Mouse (Mus musculus) stomach, embryonic 14.5 days (tissue): ENCODE data around the gene Zkscan5. TPM values are rescaled to one million over a fixed set of nuclear protein-coding genes. Genes with fewer than 3 reads are reported as not detected.
A peak's percentile ranks its signal among the peaks of the same experiment; 100 is the strongest.

Experiments
- ATAC-seq: fragments of 200-750 bp; cut with Nextera tagmentation; 2 replicates; pipeline ENCODE4 v1.8.0; 2017; ENCODE audit warnings: low read depth, moderate TSS enrichment; ENCODE audit not compliant: insufficient number of reproducible peaks, insufficient read depth, low FRiP score
- H3K27ac ChIP-seq: fragments of 300-500 bp; sonication (generic); 2 replicates; pipeline ENCODE4 v1.5.1; 2014; ENCODE audit warnings: mild to moderate bottlenecking, low read length, moderate library complexity, mixed read lengths
- H3K27me3 ChIP-seq: fragments of 300-500 bp; sonication (generic); 2 replicates; pipeline ENCODE4 v1.6.1; 2014; ENCODE audit warnings: low read length, control low read depth, mixed read lengths; ENCODE audit not compliant: control insufficient read depth, insufficient read depth
- H3K36me3 ChIP-seq: fragments of 300-500 bp; sonication (generic); 2 replicates; pipeline ENCODE4 v1.6.1; 2014; ENCODE audit warnings: mild to moderate bottlenecking, control low read depth, low read length, moderate library complexity, mixed read lengths; ENCODE audit not compliant: control insufficient read depth, insufficient read depth
- H3K4me1 ChIP-seq: fragments of 300-500 bp; sonication (generic); 2 replicates; pipeline ENCODE4 v1.6.1; 2014; ENCODE audit warnings: low read length, control low read depth, mixed read lengths; ENCODE audit not compliant: control insufficient read depth, insufficient read depth
- H3K4me2 ChIP-seq: fragments of 300-500 bp; sonication (generic); replicated peaks from 2 replicates; pipeline ENCODE4 v1.6.1; 2014; ENCODE audit warnings: low read depth, low read length, control low read depth
- H3K4me3 ChIP-seq: fragments of 300-500 bp; sonication (generic); 2 replicates; pipeline ENCODE4 v1.5.1; 2014; ENCODE audit warnings: low read depth, low read length, control low read depth
- H3K9ac ChIP-seq: fragments of 300-500 bp; sonication (generic); replicated peaks from 2 replicates; pipeline ENCODE4 v1.6.1; 2014; ENCODE audit warnings: low read depth, mild to moderate bottlenecking, control low read depth, low read length, moderate library complexity, mixed read lengths
- H3K9me3 ChIP-seq: fragments of 300-500 bp; sonication (generic); 2 replicates; pipeline ENCODE4 v1.6.1; 2016; ENCODE audit warnings: low read depth, low read length, control low read depth; ENCODE audit not compliant: control insufficient read depth
- WGBS: fragments of 180-500 bp; shearing (Covaris S2); extraction: QIAGEN DNeasy Blood & Tissue Kit; methylation state at CpG from one replicate; pipeline ENCODE4 v1.1.7; 2014; 5-methylcytosine and 5-hydroxymethylcytosine counted together
- polyA plus RNA-seq: library from polyadenylated mRNA; unstranded; fragments of >200 nt; fragmentation: Nextera tagmentation; extraction: Ambion mirVana; gene quantifications from 2 replicates; pipeline ENCODE4 v1.2.1, GENCODE M21; 2014

Zkscan5 gene
- polyA plus RNA-seq, 1 experiment from 2014 or later: 13.6 TPM

DNA sequence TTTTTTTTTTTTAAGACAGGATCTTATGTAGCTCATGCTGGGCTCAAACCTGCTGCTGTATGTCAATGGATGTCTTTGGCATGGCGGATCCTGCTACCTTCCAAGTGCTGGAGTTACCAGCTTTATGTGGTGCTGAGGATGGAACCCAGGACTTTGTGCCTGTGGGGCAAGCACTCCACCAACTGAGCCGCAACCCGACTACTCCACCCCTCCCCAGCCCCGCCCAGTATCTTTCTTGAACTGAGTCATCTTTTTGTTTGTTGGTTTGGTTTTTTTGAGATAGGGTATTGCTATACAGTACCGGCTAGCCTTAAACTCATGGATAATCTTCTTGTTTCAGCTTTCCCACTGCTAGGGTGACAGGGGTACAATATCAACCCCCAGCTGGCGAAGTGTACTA lies 14.9 kb upstream of the Zkscan5 start:
- no peak overlapping the region for H3K4me3 ChIP-seq
- no peak for ATAC-seq
- no peak overlapping the region for H3K4me2 ChIP-seq

DNA sequence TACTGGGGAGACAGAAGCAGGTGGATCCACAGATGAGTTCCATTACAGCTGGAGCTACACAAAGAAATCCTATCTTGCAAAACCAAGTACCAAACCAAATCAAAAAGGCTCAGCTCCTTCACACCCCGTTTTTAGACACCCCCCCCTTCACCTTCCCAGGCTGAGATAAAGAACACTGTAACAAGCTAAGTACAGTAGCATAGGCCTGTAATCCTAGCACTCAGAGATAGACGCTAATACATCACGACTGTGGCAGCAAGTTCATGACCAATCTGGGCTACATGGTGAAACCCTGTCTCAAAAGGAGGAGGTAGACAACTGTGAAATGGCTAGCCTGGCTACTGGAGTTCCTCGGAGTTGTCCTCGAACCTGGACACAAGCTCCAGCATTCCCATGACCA lies 14.0 kb upstream of the Zkscan5 start:
- peaks cover 34% of the 10 kb centered on the region for H3K36me3 ChIP-seq
- peak overlapping the region; percentile 57 for H3K9ac ChIP-seq
- ATAC-seq: no peak
- WGBS: 44% methylated on average over 5 of the region's 5 CpGs
- no peaks in the 10 kb centered on the region for H3K27me3 ChIP-seq
- no peak overlapping the region for H3K27ac ChIP-seq
- H3K4me3 ChIP-seq: peak overlapping the region; percentile 64
- no peaks in the 10 kb centered on the region for H3K9me3 ChIP-seq
- peaks cover 11% of the 10 kb centered on the region for H3K4me1 ChIP-seq
- H3K4me2 ChIP-seq: peak overlapping the region; percentile 74

More for the DNA sequence above, 14.9 kb upstream of the Zkscan5 start:
- H3K27ac ChIP-seq: no peak overlapping the region
- no peaks in the 10 kb centered on the region for H3K27me3 ChIP-seq
- WGBS: 89% methylated on average over 6 of the region's 6 CpGs
- H3K4me1 ChIP-seq: peaks cover 11% of the 10 kb centered on the region
- no peaks in the 10 kb centered on the region for H3K9me3 ChIP-seq
- H3K36me3 ChIP-seq: peaks cover 34% of the 10 kb centered on the region
- no peak overlapping the region for H3K9ac ChIP-seq

GRCm38 (mm10) chr5:145190875-145191798 lies 13.2 kb upstream of the Zkscan5 start:
- H3K4me1 ChIP-seq: peaks cover 11% of the 10 kb centered on the region
- H3K9ac ChIP-seq: peak overlapping the region; percentile 57
- ATAC-seq: peak; percentile 92
- peaks cover 34% of the 10 kb centered on the region for H3K36me3 ChIP-seq
- H3K27me3 ChIP-seq: no peaks in the 10 kb centered on the region
- H3K4me3 ChIP-seq: peak overlapping the region; percentile 64
- peak overlapping the region; percentile 74 for H3K4me2 ChIP-seq
- H3K27ac ChIP-seq: peak overlapping the region; percentile 58
- no peaks in the 10 kb centered on the region for H3K9me3 ChIP-seq
- WGBS: under 1% methylated on average over 41 of the region's 41 CpGs

DNA sequence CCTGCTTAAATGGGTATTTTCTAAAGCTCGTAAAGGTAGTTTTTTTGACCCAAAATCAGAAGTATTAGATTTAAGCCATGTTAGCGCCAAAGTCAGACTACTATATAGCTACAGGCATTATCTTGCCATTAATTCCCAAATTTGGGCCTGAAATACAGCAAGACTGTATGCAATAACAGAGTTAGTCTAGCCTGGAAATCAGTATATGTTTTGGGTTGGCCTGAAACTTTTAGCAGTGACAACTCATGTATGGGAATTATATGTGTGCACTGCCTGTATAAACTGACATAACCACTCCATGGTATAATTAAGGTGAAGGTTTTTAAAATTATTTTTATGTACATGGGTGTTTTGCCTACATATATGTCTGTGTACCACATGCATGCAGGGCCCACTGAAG lies 12.4 kb upstream of the Zkscan5 start, which contains the start of gene Atp5j2:
TSS of gene Atp5j2 (minus strand) at position 101 of the 400 bp plus-strand sequence.
- Histone ChIP-seq H3K27me3 (no peaks in the 10 kb centered on the region), H3K27ac (peak within 1 kb of the TSS; percentile 58), H3K36me3 (peaks cover 26% of the 10 kb centered on the region), H3K4me1 (peaks cover 11% of the 10 kb centered on the region), H3K4me2 (peak within 1 kb of the TSS; percentile 74), H3K4me3 (peak within 1 kb of the TSS; percentile 64), H3K9me3 (no peaks in the 10 kb centered on the region), H3K9ac (peak within 1 kb of the TSS; percentile 57)
- 84% methylated on average over 2 of the region's 2 CpGs for WGBS
- ATAC-seq: no peak

DNA sequence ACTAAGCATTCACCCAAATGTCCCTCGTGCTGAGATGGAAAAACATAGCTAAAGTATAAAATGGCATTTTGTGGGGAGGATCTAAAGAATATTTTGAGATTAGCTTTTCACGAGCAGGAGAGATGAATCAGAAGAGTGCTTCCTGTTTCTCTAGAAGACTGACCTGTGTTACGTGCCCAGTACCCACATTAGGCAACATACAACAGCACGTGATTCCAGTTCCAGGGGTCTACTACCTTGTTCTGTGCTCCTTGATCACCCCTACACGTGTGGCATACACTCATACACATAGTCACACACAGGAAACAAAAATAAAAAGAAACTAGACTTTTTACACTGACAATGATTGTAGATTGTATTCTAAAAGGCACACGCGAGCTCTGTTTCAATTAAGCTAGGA lies 4.0 kb upstream of the Zkscan5 start:
- no peak overlapping the region for H3K4me3 ChIP-seq
- peaks cover 5% of the 10 kb centered on the region; the same call in 1 of the 2 replicates for H3K36me3 ChIP-seq
- ATAC-seq: no peak
- no peaks in the 10 kb centered on the region for H3K9me3 ChIP-seq
- no peak overlapping the region for H3K9ac ChIP-seq
- H3K4me2 ChIP-seq: peak overlapping the region; percentile 97
- 78% methylated on average over 7 of the region's 7 CpGs for WGBS
- no peaks in the 10 kb centered on the region for H3K27me3 ChIP-seq
- no peak overlapping the region for H3K27ac ChIP-seq
- H3K4me1 ChIP-seq: peaks cover 5% of the 10 kb centered on the region; the same call in 1 of the 2 replicates

DNA sequence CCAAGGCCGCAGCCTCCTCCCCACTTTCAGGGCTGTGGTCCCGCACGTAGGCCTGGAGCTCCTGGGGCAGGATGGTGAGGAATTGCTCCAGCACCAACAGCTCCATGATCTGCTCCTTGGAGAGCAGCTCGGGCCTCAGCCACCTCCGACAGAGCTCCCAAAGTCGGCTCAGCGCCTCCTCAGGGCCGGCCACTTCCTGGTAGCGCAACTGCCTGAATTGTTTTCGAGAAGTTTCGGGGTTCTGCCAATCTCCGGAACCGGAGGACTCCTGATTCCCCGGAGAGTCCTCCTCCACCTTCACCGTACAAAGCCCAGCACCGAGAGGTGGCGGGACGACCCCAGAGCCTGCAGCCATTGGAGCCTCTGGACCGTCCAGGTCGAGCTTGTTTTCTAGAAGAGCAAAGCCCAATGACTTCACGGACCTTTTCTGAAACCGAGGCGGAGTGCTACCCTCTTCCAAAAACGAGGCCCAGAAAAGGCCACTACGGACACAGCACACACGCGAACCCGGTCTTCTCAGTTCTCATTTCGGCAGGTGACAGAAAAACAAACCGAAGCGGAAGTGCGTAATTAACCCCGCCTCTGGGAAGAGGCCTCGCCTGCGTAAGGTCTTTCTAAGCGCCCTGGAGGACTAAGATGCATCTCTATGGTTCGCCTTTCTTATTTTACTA lies 2.9 kb upstream of the Zkscan5 start, which contains the start of gene Zkscan14:
TSS of gene Zkscan14 (minus strand) at position 548 of the 671 bp plus-strand sequence.
- WGBS: 1% methylated on average over 37 of the region's 37 CpGs
- H3K36me3 ChIP-seq: no peaks in the 10 kb centered on the region
- peak within 1 kb of the TSS; percentile 55 for H3K4me3 ChIP-seq
- no peak within 1 kb of the TSS for H3K27ac ChIP-seq
- peak within 1 kb of the TSS; percentile 97 for H3K4me2 ChIP-seq
- H3K4me1 ChIP-seq: peaks cover 11% of the 10 kb centered on the region; the same call in 1 of the 2 replicates
- H3K9me3 ChIP-seq: no peaks in the 10 kb centered on the region
- H3K9ac ChIP-seq: peak within 1 kb of the TSS; percentile 68
- ATAC-seq: 0 out of 2 replicates have a peak, but pooled peaks have one; percentile 19
- H3K27me3 ChIP-seq: no peaks in the 10 kb centered on the region

- 50% methylated on average over 3 of the region's 3 CpGs for WGBS
These were observed 1.9 kb upstream of the Zkscan5 start for GRCm38 (mm10) chr5:145202446-145202845.

DNA sequence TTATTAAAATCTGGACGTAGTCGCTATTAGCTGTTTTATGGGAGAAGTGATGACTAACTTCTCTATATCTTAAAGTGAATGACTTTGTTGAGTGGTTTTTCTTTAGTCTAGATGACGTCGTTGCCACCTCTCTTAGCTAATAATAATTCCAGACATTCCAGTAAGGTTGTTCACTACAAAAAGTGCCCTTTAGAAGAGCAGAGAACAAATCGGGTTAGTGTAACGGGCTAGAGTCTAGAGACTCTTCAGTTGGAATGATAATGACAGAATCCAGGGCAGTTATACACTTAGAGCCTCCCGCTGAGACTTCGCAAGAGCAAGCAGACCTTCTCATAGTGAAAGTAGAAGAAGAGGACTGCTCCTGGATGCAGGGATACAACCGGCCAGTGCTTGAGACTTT lies 679 bp downstream of the Zkscan5 start:
- Histone ChIP-seq H3K27ac (no peak overlapping the region), H3K4me3 (peak overlapping the region; percentile 48), H3K9me3 (no peaks in the 10 kb centered on the region), H3K4me2 (peak overlapping the region; percentile 50), H3K4me1 (peaks cover 11% of the 10 kb centered on the region; the same call in 1 of the 2 replicates), H3K27me3 (no peaks in the 10 kb centered on the region), H3K9ac (peak overlapping the region; percentile 10; the same call in 1 of the 2 replicates), H3K36me3 (peaks cover 6% of the 10 kb centered on the region; the same call in 1 of the 2 replicates)
- 16% methylated on average over 9 of the region's 9 CpGs for WGBS
- ATAC-seq: no peak

More at GRCm38 (mm10) chr5:145202446-145202845, 1.9 kb upstream of the Zkscan5 start:
- Histone ChIP-seq H3K36me3 (no peaks in the 10 kb centered on the region; the same call in 1 of the 2 replicates), H3K27ac (no peak overlapping the region), H3K4me2 (no peak overlapping the region), H3K4me3 (no peak overlapping the region), H3K9ac (no peak overlapping the region), H3K4me1 (peaks cover 11% of the 10 kb centered on the region; the same call in 1 of the 2 replicates), H3K27me3 (no peaks in the 10 kb centered on the region), H3K9me3 (no peaks in the 10 kb centered on the region)
- no peak for ATAC-seq
